Mouse (Mus musculus): ENCODE results near the gene Sfxn5.

Sfxn5 gene

GRCm38 (mm10) chr6:85230762-85231161 lies 102.5 kb downstream of the Sfxn5 start:
- DNase-seq = no peak

GRCm38 (mm10) chr6:85227520-85227919 lies 105.7 kb downstream of the Sfxn5 start:
- DNase-seq = no peak

GRCm38 (mm10) chr6:85226570-85226969 lies 106.7 kb downstream of the Sfxn5 start:
- DNase-seq = no peak

GRCm38 (mm10) chr6:85224442-85224891 lies 108.8 kb downstream of the Sfxn5 start:
- peak; percentile 50 for DNase-seq

DNA sequence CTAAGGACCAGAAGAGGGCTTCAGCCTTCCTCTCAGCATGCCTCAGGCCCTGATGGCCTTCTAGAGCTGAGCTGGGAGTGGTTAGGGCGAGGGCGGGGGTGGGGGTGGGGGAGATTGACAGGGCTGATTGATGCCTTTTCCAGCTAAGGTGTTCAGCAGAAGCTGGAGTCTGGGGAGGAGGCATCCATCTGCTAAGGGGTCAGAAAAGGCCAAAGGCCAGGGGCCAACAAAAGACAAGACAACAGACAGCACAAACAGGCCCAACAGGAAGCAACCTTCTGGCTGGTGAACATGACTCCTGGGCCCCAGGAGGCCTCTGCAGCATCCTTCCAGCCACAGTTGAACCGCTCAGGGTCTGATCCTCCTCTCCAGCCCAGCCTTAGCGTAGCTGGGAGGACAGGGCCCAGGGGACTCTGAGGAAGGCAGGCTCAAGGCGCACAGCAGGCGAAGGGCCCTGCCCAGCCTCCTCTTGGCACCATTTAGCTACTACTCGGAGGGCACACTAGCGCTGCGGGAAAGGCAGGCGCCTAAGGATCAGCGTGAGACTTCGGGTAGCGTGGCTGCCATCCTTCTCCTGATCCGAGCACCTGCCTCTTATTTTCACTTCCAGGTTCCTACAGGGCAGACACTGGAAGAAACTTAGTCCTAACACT lies 109.6 kb downstream of the Sfxn5 start:
- DNase-seq = peak; percentile 16

DNA sequence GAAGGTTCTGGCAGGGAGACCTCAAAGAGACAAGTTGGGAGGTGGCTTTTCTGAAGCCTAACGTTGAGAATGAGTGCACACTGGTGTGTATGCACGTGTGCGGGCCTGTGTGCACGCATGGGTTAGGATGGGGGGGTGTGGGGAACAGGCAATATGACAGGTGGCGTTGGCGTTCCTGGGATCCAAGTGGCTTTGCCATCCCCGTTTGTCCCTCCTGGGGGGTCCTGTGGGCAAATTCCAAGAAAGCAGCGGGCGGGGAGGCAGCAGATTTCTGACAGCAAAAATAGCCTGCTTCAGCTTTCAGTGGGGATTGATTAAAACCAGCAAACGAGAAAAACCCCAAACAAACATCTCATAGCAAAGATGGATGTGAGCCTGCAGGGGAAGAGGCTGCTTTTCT lies 110.7 kb downstream of the Sfxn5 start:
- DNase-seq = peak; percentile 32

DNA sequence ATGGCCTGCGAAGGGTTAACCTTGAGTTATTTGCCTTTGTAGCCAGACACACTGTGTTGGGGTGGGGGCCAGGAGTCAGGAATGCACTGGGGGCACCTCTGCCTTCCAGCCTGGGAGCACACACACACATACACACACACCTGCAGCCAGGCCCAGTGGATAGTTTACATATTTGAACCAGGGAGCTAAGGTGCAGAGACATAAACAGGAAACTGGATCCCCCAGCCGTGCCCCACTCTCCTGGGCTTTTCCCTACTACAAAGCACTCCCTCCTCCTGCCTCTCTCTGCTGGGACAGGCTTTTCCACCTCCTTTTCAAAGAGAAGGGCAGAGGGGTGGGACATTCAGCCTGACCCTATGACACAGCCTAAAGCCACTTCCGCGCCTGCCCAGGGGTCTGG lies 112.3 kb downstream of the Sfxn5 start:
- no peak for DNase-seq

DNA sequence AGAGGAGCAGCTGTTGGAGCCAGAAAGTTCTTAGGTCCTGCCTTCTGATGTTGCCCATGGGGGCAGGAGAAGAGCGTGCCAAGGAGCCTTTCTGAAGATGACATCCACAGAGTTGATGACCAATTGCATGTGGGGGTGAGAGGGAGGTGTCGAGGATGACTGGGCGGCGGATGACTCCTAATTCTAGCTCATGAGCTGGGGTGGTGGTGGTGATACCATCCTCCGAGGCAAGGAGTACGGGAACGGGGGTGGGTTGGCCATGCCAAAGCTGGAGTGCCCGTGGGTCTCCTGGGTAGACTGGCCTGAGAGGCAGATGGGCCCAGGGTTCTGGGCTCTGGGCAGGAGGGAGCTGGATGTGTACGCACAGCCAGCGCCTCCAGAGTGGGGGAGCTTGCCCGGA lies 113.5 kb downstream of the Sfxn5 start:
- no peak for DNase-seq

DNA sequence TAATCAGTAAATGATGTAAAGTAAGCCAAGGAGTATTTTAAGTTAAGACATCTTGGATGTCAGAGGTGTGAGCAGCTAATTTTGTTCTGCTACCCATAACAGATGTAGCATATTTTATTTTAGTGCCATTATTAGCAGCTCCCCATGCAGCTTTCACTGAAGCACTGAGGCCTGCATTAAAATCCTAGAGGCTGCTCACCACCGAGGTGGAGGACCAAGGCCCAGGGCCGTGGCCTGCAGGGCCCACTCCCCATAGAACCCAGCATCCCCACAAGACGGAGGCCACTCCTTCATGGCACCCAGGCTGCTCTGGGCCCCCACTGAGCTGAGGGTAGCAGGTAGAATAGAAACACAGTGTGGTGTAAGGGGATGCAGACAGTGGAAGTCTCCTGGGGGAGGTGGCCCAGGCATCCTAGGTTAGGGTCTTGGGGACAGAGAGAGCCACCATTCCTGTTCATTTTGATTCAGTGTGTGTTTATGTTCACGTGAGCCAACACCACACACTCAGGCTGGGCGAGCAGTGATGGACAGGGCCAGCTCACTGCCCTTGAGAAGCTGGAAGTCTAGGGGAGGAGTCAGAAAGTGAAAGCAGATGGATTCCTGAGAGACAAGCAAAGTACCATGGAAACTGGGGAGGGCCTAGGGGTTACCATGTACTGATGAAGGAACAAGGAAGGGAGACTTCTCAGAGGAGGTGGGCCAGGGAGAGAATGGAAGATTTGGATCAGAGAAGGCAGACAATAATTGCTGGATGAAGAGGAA lies 114.4 kb downstream of the Sfxn5 start:
- DNase-seq = no peak

DNA sequence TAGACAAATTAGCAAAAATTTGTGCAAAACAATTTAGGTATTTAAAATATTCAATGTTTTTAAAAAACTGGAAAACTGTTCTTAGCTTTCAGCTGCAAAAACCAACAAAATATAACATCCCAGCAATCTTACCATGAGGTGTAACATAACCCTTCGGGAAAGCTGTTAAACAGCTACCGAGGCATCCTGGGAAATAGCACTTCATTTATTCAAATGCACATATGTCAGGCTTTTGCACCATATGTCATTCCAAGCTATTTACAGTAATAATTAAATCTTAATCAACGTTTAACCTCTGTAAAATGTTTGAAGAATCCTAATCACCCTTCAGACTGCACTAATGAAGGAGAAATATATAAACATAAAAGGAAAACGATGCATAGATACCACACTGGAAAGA lies 115.0 kb downstream of the Sfxn5 start:
- no peak for DNase-seq

- no peak for DNase-seq
Observed at GRCm38 (mm10) chr6:85210686-85211085, 122.5 kb downstream of the Sfxn5 start.

DNA sequence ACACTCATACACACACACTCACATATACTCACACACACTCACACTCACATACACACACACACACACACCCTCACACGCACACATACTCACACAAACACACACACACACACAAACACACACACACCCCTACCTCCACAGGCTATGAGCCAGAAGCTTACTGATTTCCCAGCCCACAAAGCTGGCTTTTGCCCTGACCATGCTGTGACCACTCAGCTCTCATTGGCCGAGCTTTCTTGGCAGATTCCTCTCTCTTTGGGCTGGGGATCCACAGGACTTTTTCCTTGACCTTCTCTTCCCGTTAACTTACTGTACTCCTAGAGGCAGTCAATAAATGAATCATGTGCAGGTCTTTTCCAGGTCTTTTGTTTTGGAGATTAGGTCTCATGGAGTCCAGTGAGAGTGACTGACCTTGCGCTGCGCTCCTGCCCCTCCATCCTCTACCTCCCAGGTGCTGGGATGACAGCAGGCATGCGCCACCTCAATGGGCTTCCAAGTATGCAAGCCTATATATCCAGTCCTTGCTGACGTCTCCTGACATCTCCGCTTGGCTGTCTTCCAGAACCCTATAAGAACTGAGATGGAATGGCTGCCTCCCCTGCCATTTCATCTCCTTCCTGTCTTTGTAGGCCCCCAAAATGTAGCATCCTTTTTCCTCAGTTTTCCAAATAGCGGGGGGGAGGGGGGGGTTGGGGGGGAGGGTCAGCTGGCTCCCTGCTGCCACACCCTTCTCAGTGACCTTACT lies 123.8 kb downstream of the Sfxn5 start:
- DNase-seq = no peak

GRCm38 (mm10) chr6:85207345-85207744 lies 125.9 kb downstream of the Sfxn5 start:
- no peak for DNase-seq

GRCm38 (mm10) chr6:85206939-85207285 lies 126.3 kb downstream of the Sfxn5 start:
- DNase-seq = no peak

- no peak for DNase-seq
Observed at GRCm38 (mm10) chr6:85206182-85206938, 126.9 kb downstream of the Sfxn5 start.

DNA sequence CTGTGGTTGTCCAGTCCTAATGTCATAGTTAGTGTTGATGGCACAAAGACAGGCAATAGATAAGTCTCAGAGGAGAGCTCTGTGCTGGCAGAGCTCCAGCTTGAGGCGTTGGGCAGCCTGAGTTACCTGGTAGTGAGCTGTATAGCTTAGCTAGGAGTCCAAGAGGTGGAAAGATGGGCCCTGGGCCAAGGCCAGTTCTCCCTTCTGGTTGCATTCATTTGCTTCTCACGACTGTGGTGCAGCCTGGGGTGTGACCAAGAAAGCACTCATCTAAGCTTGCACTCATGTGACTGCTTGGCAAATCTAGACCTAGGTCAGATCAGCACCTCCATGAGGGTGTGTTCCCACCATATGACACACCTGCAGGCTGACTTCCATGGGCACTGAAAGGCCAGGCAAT lies 135.3 kb downstream of the Sfxn5 start:
- DNase-seq = no peak

- DNase-seq = no peak
Observed at GRCm38 (mm10) chr6:85193381-85194318, 139.6 kb downstream of the Sfxn5 start.

GRCm38 (mm10) chr6:85191751-85192440 lies 141.3 kb downstream of the Sfxn5 start:
- no peak for DNase-seq

DNA sequence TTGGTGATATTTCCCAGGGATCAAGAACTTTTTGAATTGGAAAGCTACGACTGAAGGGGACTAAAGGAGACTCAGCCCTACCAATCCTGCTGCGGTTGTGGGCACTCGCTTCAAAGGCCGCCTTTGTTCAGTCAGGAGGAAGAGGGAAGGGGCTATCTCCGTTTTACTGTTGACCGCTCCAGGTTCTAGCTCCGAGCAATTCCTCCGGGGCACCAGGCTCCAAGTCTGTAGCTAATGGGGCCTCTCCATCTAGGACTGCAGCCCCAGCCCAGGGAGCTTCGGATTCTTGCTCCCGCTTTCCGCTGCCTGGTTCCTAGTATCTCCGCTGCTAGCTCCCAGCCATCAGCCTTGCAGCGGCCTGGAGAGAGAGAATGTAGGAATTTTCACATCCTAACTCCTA lies 142.6 kb downstream of the Sfxn5 start:
- DNase-seq = no peak

- no peak for DNase-seq
Observed at GRCm38 (mm10) chr6:85189911-85190591, 143.2 kb downstream of the Sfxn5 start.

- no peak for DNase-seq
Observed at GRCm38 (mm10) chr6:85189361-85189760, 143.9 kb downstream of the Sfxn5 start.
